Mouse (Mus musculus) kidney, postnatal 4 days (tissue): ENCODE results near the gene BC003965.

Source experiments
- DNase-seq, 2 experiments: peaks; one replicate each; pipeline ENCODE4 v3.0.0; 2021; ENCODE audit warnings: mixed read lengths in 2 of 2

Gene BC003965

DNA sequence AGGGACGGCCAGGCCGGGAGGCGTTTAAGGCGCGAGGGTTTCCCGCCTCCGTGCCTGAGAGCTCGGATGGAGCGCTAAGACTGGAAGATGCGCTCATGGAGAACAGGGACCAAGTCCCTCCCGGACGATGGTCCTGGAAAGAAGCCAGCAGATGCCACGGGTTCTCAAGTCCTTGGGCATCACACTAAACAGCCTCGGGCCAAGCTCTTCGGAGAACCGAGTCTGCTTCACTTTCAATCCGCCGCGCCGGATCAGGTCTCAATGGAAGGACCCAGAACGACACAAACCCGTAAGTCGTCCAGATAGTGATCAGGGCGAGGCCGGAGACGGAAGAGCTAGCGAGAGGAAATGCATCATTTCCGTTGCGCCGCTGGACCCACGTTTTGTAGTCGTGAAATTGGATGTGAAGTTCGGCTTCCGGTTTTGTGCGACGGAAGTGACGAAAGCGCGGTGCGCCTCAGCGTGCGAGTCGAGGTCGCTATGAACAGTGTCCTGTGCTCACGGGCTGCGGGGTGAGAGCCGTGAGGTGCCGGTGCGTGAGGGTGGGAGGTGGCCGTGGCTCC is at the start of gene BC003965:
Gene BC003965, plus strand, starts transcription at position 426 of the 563 bp plus-strand sequence.
- DNase-seq: peak; percentile 99

DNA sequence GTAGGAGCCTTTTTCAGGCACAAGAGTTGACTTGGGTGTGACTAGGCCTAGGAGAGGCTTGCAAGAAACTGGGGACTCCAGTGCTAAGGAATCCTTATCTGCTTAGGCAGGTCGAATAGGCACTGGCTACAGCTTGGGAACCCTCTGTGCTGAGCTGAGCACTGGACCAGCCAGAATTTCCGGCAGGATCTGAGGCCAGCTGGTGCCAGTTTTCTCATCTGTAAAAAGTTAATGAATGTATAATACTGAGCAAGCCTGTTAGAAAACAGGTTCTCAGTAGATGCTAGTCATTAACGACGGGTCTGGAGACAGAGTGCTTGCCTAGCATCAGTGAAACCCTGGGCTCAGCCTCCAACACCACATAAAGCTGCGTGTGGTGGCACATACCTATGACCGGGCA is 48.7 kb upstream of the BC003965 start:
- peak in 1 of 2 experiments; percentile 8 for DNase-seq

DNA sequence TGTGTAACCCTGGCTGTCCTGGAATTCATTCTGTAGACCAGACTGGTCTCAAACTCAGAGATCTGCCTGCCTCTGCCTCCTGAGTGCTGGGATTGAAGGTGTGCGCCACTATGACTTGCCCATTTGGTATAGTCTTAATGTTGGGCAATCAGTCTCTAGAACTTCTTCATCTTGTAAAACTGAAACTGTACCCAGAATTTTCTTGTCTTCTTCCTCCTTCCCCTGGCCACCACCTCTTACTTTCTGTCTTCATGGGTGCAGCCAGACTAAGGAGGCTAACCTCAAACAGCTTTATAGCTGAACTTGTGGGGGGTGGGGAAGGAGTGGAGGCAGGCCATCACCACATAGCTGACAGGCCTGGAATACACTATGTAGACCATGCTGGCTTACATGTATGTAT is 45.6 kb upstream of the BC003965 start:
- no peak for DNase-seq

DNA sequence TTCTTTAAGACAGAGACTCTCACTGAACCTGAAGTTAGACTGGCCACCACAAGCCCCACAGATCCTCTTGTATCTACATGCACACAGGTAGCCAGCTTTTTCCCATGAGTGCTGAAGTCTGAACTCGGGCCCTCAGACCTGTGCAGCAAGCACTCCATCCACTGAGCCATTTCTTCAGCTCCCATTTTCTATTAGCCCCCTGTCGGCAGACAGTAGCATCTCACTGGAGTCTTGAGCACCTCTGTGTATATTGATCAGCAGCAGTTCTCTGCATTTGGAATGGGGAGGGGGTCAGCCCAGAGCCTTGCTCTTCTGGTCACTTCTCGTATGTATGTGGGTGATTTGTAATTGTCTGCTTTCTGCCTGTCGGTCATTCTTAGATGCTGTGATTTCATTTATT is 44.4 kb upstream of the BC003965 start:
- DNase-seq: peak; percentile 18 to 31

- no peak for DNase-seq
Observed at GRCm38 (mm10) chr17:25162161-25162560, 22.2 kb upstream of the BC003965 start, which contains the start of gene Ccdc154. Ccdc154 (plus strand) TSS chr17:25162461.

- DNase-seq: no peak
Observed at GRCm38 (mm10) chr17:25163387-25163786, 21.0 kb upstream of the BC003965 start.

DNA sequence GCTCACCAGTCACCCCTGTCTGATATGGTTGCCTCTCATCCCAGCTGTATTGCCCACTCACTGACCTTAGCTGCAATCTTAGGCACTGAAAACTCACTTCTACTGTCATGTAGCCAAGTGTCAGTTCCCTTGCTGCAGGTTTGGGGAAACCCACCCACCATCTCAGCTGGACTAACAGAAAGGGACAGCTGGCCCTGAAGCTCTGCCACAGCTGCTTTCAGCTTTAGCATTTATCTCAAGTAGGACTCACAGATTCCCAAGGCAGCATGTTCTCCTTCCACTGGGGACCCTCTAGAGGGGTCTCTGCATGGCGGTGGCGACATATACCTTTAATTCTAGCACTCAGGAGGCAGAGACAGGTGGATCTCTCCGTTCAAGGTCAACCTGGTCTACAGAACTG is 19.6 kb upstream of the BC003965 start:
- DNase-seq: no peak

- no peak for DNase-seq
Observed at GRCm38 (mm10) chr17:25165970-25166671, 18.2 kb upstream of the BC003965 start.

- DNase-seq: no peak
Observed at GRCm38 (mm10) chr17:25169706-25170105, 14.6 kb upstream of the BC003965 start.

DNA sequence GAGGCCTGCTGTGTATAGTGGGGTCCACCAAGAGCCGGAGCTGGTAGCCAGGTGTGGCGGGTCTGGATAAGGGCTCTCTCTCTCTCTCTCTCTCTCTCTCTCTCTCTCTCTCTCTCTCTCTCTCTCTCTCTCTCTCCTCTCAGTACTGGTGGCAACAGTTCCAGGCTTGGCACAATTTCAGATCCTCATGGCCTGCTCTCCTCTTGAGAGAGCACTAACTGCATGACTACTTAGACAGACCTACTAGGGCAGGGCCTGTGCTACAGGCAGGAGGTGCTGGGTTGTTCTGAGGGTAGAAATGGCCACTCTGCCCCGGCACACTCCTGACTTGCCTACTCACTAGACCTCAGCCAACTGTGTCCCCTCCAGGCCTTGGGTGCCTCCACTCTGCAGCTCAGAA is 11.8 kb upstream of the BC003965 start:
- no peak for DNase-seq

- no peak for DNase-seq
Observed at GRCm38 (mm10) chr17:25175411-25175810, 8.9 kb upstream of the BC003965 start, which contains the start of gene Gm38655. Gm38655 (minus strand) TSS chr17:25175471.

GRCm38 (mm10) chr17:25183232-25183631 is 1.1 kb upstream of the BC003965 start:
- DNase-seq: no peak

DNA sequence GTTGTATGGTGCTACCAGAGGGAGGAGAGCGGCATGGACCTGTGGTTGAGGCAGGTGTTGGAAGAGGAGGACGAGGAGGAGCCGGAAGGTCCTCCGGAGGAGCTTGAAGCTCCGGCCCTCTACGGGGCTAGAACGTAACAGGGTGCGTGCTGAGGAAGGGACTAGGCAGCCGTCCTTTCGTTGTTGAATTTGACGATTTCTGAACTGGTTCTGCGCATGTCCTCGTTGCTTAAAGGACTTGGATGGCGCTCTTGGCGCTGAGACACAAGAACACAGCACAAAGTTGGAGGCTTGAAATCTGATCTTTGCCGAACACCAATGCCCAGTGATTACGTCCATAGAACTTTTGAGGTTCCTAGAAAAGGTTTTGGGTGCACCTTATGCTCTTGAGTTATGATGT is 607 bp downstream of the BC003965 start:
- DNase-seq: no peak

GRCm38 (mm10) chr17:25187784-25188149 is 3.4 kb downstream of the BC003965 start:
- DNase-seq: peak in 1 of 2 experiments; percentile 13

DNA sequence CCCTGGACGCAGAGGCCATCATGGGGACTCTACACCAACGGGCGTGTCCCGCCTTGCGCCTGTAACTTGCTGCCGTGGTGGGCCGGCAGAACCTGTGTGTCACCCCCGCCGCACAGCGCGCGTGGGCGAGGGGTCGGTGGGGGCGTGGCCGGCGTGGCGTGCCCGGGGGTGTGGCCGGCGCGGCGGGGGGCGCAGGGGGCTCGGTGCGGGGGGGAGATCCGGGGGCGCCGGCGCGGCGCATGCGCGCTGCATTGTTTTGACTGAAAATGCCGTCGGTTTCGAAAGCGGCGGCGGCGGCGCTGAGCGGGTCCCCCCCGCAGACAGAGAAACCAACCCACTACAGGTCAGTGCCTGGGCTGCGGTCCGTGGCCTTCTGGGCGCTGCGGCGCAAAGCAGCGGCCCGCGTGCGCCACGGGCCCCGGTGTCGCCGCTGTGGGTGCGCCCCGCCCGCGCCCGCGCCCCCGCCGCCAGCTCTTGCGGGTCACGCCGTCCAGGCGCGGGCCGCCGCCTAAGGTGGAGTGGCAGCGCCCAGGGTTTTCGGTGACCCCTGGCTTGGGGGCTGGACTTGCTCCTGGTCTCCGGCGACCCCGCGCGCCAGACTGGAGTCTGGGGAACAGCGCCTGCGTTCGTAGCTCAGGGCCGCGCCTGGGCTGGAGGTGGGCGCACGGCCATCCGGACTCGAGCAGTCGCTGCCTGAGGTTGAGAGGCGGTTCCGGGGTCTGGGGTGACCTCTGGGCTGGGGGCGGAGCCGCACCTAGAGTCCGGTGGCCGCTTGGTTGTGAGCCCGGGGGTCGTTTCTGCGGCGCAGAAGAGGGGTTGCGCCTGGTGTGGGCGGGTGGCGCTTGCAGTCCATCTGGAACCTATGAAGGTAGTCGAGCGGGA is 4.0 kb downstream of the BC003965 start, which contains the start of gene Unkl:
Gene Unkl, plus strand, starts transcription at position 248 of the 882 bp plus-strand sequence.
- peak; percentile 88 to 92 for DNase-seq

- no peak for DNase-seq
Observed at GRCm38 (mm10) chr17:25189091-25189490, 4.7 kb downstream of the BC003965 start.

- DNase-seq: no peak
Observed at GRCm38 (mm10) chr17:25202401-25202800, 18.0 kb downstream of the BC003965 start.

- DNase-seq: no peak
Observed at GRCm38 (mm10) chr17:25210006-25210405, 25.7 kb downstream of the BC003965 start.

DNA sequence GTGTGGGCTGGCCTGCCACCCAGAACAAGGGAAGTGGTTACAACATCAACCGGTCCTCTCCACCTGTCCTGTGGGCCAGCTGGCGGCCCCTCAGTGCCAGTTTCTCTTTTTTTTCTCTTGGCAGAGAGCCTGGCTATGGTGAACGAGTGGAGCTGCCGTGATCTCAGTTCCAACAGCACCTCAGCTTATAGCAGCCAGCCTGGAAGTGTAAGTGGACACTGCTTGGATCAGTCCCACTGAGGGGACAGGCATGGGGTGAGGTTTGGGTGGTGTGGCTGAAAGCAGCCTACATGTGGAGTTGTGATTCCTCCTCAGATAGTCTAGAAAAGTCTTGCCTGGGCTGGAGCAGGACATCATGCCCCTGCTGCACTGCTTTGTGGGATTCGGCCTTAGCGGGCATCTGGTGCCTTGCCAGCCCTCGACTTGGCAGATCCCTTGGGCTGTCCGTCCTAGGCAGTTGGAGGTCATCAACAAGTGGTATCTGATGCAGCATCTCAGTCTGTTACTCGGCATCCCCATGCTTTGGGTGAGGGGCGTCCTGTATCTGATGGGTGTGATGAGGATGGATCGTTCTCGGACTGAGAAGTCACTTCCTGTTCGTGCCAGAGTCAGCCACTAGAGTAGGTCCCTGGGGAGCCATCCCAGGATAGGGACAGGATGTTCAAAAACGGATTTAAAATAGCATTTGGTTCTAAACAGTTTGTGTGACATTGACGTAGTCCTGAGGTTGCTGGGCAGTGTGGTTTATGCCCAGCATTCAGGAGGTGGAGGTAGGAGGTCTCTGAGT is 26.5 kb downstream of the BC003965 start:
- DNase-seq: peak in 1 of 2 experiments; percentile 36

GRCm38 (mm10) chr17:25211705-25212104 is 27.4 kb downstream of the BC003965 start:
- DNase-seq: no peak

DNA sequence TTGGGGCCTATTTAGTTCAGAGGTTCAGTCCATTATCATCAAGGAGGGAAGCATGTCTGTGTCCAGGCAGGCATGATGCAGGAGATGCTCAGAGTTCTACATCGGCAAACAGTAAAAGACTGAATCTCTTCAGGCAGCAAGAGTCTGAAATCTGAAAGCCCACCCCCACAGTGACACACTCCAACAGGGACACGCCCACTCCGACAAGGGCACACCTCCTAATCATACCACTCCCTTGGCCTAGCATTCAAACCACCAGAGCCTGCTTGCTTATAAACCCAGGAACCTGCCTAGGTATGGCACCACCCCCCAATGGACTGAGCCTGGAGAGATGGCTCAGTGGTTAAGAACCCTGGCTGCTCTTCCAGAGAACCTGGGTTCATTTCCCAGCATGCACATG is 31.1 kb downstream of the BC003965 start:
- no peak for DNase-seq

DNA sequence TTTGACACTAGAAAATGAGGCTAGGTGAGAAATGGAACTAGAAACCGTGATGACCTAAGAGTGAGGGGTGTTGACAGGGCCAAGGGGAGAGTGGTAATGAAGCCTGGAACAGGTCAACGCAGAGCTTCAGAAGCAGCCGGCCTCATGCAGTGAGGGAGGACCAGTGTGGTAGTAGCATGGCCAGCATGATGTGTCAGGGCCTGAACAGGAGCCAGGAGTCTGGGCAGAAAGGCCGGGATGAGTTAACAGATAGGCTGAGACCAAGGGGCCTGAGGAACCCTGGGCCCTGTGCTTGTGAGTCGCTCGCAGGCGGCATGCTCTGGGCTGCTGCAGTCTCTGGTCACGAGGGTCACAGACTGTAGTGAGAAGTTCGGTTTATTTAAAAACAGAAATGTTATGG is 34.6 kb downstream of the BC003965 start:
- no peak for DNase-seq
